Mouse (Mus musculus) myocyte (in vitro differentiated cells): Measurements from ENCODE around the gene Mcf2l.

Experiments used
- MAX ChIP-seq: IDR thresholded peaks from one replicate; pipeline ENCODE4 v1.6.1; 2011; ENCODE audit warnings: low read depth, mild to moderate bottlenecking, control low read depth
- POLR2A ChIP-seq: IDR thresholded peaks from one replicate; pipeline ENCODE4 v1.6.1; 2011; ENCODE audit warnings: low read depth, mild to moderate bottlenecking, control low read depth, moderate library complexity; ENCODE audit not compliant: insufficient read length
- POLR2AphosphoS2 ChIP-seq: IDR thresholded peaks from one replicate; pipeline ENCODE4 v1.6.1; 2011; ENCODE audit warnings: low read depth, control low read depth; ENCODE audit not compliant: insufficient read length

DNA sequence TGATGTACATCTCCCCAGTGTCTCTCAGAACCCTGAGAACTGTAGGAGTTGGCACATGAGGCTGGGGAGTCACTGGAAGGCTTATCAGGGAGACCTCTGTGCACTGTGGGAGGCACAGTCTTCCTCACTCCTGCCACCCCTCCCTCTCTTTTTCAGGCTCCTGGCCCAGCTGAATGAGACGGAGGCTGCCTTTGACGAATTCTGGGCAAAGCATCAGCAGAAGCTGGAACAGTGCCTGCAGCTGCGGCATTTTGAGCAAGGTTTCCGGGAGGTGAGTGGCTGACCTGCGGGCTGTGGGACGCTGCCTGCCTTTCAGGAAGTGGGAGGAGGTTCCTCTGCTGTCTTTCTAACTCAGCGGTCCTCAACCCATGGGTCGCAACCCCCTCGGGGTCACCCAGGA lies 126.2 kb downstream of the Mcf2l start:
- TF ChIP-seq POLR2A = no peak
- no peak for TF ChIP-seq MAX
- TF ChIP-seq POLR2AphosphoS2 = no peak
